Mouse (Mus musculus): ENCODE measurements around the gene Nceh1. TPM values are rescaled to one million over a fixed set of nuclear protein-coding genes. Genes with fewer than 3 reads are reported as not detected.

Nceh1 gene
- polyA plus RNA-seq, 1 experiment from 2014 or later = 21.3 TPM

- Histone ChIP-seq H3K27me3 (ENCODE audit: control insufficient read depth, insufficient read depth, low read length) (no peaks in the 10 kb centered on the region), H3K9ac (ENCODE audit: low read length) (peak overlapping the region; percentile 59), H3K36me3 (ENCODE audit: control insufficient read depth, insufficient read depth, low read length) (0 out of 2 replicates have a peak, but pooled peaks cover 3% of the 10 kb centered on the region), H3K27ac (replicated peaks in 1 of 2; ENCODE audit: control insufficient read depth in 1 of 2, insufficient read depth in 1 of 2, low read depth in 2 of 2, low read length in 2 of 2) (peak overlapping the region; percentile 89 to 93), H3K9me3 (ENCODE audit: control insufficient read depth, low read length) (no peaks in the 10 kb centered on the region), H3K4me3 (ENCODE audit: control insufficient read depth in 1 of 2, insufficient read depth in 1 of 2, low read depth in 1 of 2, low read length in 2 of 2) (no peak overlapping the region), H3K4me2 (ENCODE audit: low read length) (peak overlapping the region; percentile 18; the same call in 1 of the 2 replicates), H3K4me1 (ENCODE audit: control insufficient read depth in 2 of 2, insufficient read depth in 2 of 2, low read length in 2 of 2) (peaks cover 7 to 34% of the 10 kb centered on the region in 2 experiments; a peak in 3 of 4 replicates)
- WGBS = 8% methylated on average over 6 of the region's 6 CpGs
- ATAC-seq (ENCODE audit: insufficient number of reproducible peaks, insufficient read depth, low FRiP score, low read depth) = no peak
These were observed 27.5 kb upstream of the Nceh1 start for GRCm38 (mm10) chr3:27155051-27155855.

- Histone ChIP-seq H3K27me3 (ENCODE audit: control insufficient read depth, insufficient read depth, low read length) (no peaks in the 10 kb centered on the region), H3K9ac (ENCODE audit: low read length) (peak overlapping the region; percentile 59; the same call in 1 of the 2 replicates), H3K27ac (replicated peaks in 1 of 2; ENCODE audit: control insufficient read depth in 1 of 2, insufficient read depth in 1 of 2, low read depth in 2 of 2, low read length in 2 of 2) (peak overlapping the region; percentile 89 to 93), H3K4me1 (ENCODE audit: control insufficient read depth in 2 of 2, insufficient read depth in 2 of 2, low read length in 2 of 2) (peaks cover 7 to 34% of the 10 kb centered on the region in 2 experiments; a peak in 3 of 4 replicates), H3K9me3 (ENCODE audit: control insufficient read depth, low read length) (no peaks in the 10 kb centered on the region), H3K4me3 (ENCODE audit: control insufficient read depth in 1 of 2, insufficient read depth in 1 of 2, low read depth in 1 of 2, low read length in 2 of 2) (no peak overlapping the region), H3K36me3 (ENCODE audit: control insufficient read depth, insufficient read depth, low read length) (no peaks in the 10 kb centered on the region), H3K4me2 (ENCODE audit: low read length) (no peak overlapping the region)
- ATAC-seq (ENCODE audit: insufficient number of reproducible peaks, insufficient read depth, low FRiP score, low read depth) = no peak
- WGBS = 63% methylated on average over 9 of the region's 9 CpGs
These were observed 26.7 kb upstream of the Nceh1 start for GRCm38 (mm10) chr3:27155856-27156593.

- H3K36me3 ChIP-seq (ENCODE audit: control insufficient read depth, insufficient read depth, low read length) = no peaks in the 10 kb centered on the region
- peaks cover 7 to 34% of the 10 kb centered on the region in 2 experiments; a peak in 3 of 4 replicates for H3K4me1 ChIP-seq (ENCODE audit: control insufficient read depth in 2 of 2, insufficient read depth in 2 of 2, low read length in 2 of 2)
- H3K4me2 ChIP-seq (ENCODE audit: low read length) = no peak overlapping the region
- H3K9ac ChIP-seq (ENCODE audit: low read length) = no peak overlapping the region
- no peak overlapping the region for H3K27ac ChIP-seq (replicated peaks in 1 of 2; ENCODE audit: control insufficient read depth in 1 of 2, insufficient read depth in 1 of 2, low read depth in 2 of 2, low read length in 2 of 2)
- WGBS = 63% methylated on average over 3 of the region's 3 CpGs
- H3K4me3 ChIP-seq (ENCODE audit: control insufficient read depth in 1 of 2, insufficient read depth in 1 of 2, low read depth in 1 of 2, low read length in 2 of 2) = no peak overlapping the region
- no peaks in the 10 kb centered on the region for H3K9me3 ChIP-seq (ENCODE audit: control insufficient read depth, low read length)
- H3K27me3 ChIP-seq (ENCODE audit: control insufficient read depth, insufficient read depth, low read length) = no peaks in the 10 kb centered on the region
- ATAC-seq (ENCODE audit: insufficient number of reproducible peaks, insufficient read depth, low FRiP score, low read depth) = no peak
These were observed 26.2 kb upstream of the Nceh1 start for GRCm38 (mm10) chr3:27156594-27156949.

- Histone ChIP-seq H3K9me3 (ENCODE audit: control insufficient read depth, low read length) (no peaks in the 10 kb centered on the region), H3K9ac (ENCODE audit: low read length) (no peak overlapping the region), H3K4me2 (ENCODE audit: low read length) (no peak overlapping the region), H3K4me1 (ENCODE audit: control insufficient read depth in 2 of 2, insufficient read depth in 2 of 2, low read length in 2 of 2) (peaks cover 5 to 21% of the 10 kb centered on the region in 2 experiments; a peak in 3 of 4 replicates), H3K27ac (replicated peaks in 1 of 2; ENCODE audit: control insufficient read depth in 1 of 2, insufficient read depth in 1 of 2, low read depth in 2 of 2, low read length in 2 of 2) (no peak overlapping the region), H3K27me3 (ENCODE audit: control insufficient read depth, insufficient read depth, low read length) (no peaks in the 10 kb centered on the region), H3K4me3 (ENCODE audit: control insufficient read depth in 1 of 2, insufficient read depth in 1 of 2, low read depth in 1 of 2, low read length in 2 of 2) (no peak overlapping the region), H3K36me3 (ENCODE audit: control insufficient read depth, insufficient read depth, low read length) (no peaks in the 10 kb centered on the region)
- ATAC-seq (ENCODE audit: insufficient number of reproducible peaks, insufficient read depth, low FRiP score, low read depth) = no peak
- WGBS = 24% methylated on average over 4 of the region's 4 CpGs
These were observed 23.9 kb upstream of the Nceh1 start for GRCm38 (mm10) chr3:27158910-27159309.

- Histone ChIP-seq H3K27ac (replicated peaks in 1 of 2; ENCODE audit: control insufficient read depth in 1 of 2, insufficient read depth in 1 of 2, low read depth in 2 of 2, low read length in 2 of 2) (no peak overlapping the region), H3K4me1 (ENCODE audit: control insufficient read depth in 2 of 2, insufficient read depth in 2 of 2, low read length in 2 of 2) (no peaks in the 10 kb centered on the region), H3K4me2 (ENCODE audit: low read length) (no peak overlapping the region), H3K9me3 (ENCODE audit: control insufficient read depth, low read length) (no peaks in the 10 kb centered on the region), H3K9ac (ENCODE audit: low read length) (no peak overlapping the region), H3K4me3 (ENCODE audit: control insufficient read depth in 1 of 2, insufficient read depth in 1 of 2, low read depth in 1 of 2, low read length in 2 of 2) (no peak overlapping the region), H3K36me3 (ENCODE audit: control insufficient read depth, insufficient read depth, low read length) (no peaks in the 10 kb centered on the region), H3K27me3 (ENCODE audit: control insufficient read depth, insufficient read depth, low read length) (no peaks in the 10 kb centered on the region)
- 83% methylated on average over 6 of the region's 6 CpGs for WGBS
- no peak for ATAC-seq (ENCODE audit: insufficient number of reproducible peaks, insufficient read depth, low FRiP score, low read depth)
These were observed 20.9 kb upstream of the Nceh1 start for GRCm38 (mm10) chr3:27161645-27162409.

- WGBS = 61% methylated on average over 2 of the region's 2 CpGs
- no peak for ATAC-seq (ENCODE audit: insufficient number of reproducible peaks, insufficient read depth, low FRiP score, low read depth)
These were observed 20.4 kb upstream of the Nceh1 start for GRCm38 (mm10) chr3:27162410-27162804.

GRCm38 (mm10) chr3:27165481-27166065 lies 17.2 kb upstream of the Nceh1 start:
- no peak overlapping the region for H3K4me2 ChIP-seq (ENCODE audit: low read length)

More at GRCm38 (mm10) chr3:27162410-27162804, 20.4 kb upstream of the Nceh1 start:
- Histone ChIP-seq H3K4me1 (ENCODE audit: control insufficient read depth in 2 of 2, insufficient read depth in 2 of 2, low read length in 2 of 2) (no peaks in the 10 kb centered on the region), H3K36me3 (ENCODE audit: control insufficient read depth, insufficient read depth, low read length) (no peaks in the 10 kb centered on the region), H3K9ac (ENCODE audit: low read length) (no peak overlapping the region), H3K4me3 (ENCODE audit: control insufficient read depth in 1 of 2, insufficient read depth in 1 of 2, low read depth in 1 of 2, low read length in 2 of 2) (no peak overlapping the region), H3K27me3 (ENCODE audit: control insufficient read depth, insufficient read depth, low read length) (no peaks in the 10 kb centered on the region), H3K9me3 (ENCODE audit: control insufficient read depth, low read length) (no peaks in the 10 kb centered on the region), H3K4me2 (ENCODE audit: low read length) (no peak overlapping the region), H3K27ac (replicated peaks in 1 of 2; ENCODE audit: control insufficient read depth in 1 of 2, insufficient read depth in 1 of 2, low read depth in 2 of 2, low read length in 2 of 2) (no peak overlapping the region)

More at GRCm38 (mm10) chr3:27165481-27166065, 17.2 kb upstream of the Nceh1 start:
- no peak overlapping the region for H3K27ac ChIP-seq (replicated peaks in 1 of 2; ENCODE audit: control insufficient read depth in 1 of 2, insufficient read depth in 1 of 2, low read depth in 2 of 2, low read length in 2 of 2)
- no peak overlapping the region for H3K9ac ChIP-seq (ENCODE audit: low read length)
- H3K4me3 ChIP-seq (ENCODE audit: control insufficient read depth in 1 of 2, insufficient read depth in 1 of 2, low read depth in 1 of 2, low read length in 2 of 2) = no peak overlapping the region
- no peaks in the 10 kb centered on the region for H3K4me1 ChIP-seq (ENCODE audit: control insufficient read depth in 2 of 2, insufficient read depth in 2 of 2, low read length in 2 of 2)
- no peaks in the 10 kb centered on the region for H3K36me3 ChIP-seq (ENCODE audit: control insufficient read depth, insufficient read depth, low read length)
- no peaks in the 10 kb centered on the region for H3K9me3 ChIP-seq (ENCODE audit: control insufficient read depth, low read length)
- 63% methylated on average over 3 of the region's 3 CpGs for WGBS
- no peaks in the 10 kb centered on the region for H3K27me3 ChIP-seq (ENCODE audit: control insufficient read depth, insufficient read depth, low read length)
- no peak for ATAC-seq (ENCODE audit: insufficient number of reproducible peaks, insufficient read depth, low FRiP score, low read depth)

Measured in heart, embryonic 14.5 days (tissue).